Mouse (Mus musculus) adrenal gland, postnatal 25 days (tissue): ENCODE measurements around the gene Raph1. TPM values are rescaled to one million over a fixed set of nuclear protein-coding genes. Genes with fewer than 3 reads are reported as not detected.

Experiments used
- DNase-seq: peaks from one replicate; pipeline ENCODE4 v3.0.0; 2021; ENCODE audit warnings: mixed read lengths
- long read RNA-seq: library from polyadenylated mRNA; stranded (forward); transcript quantifications from one replicate; pipeline ENCODE4 v2.0.0, GENCODE M21; 2021
- total RNA-seq: library from RNA; stranded (reverse); gene quantifications from 2 replicates; pipeline ENCODE4 v1.2.3, GENCODE M21; 2021

Raph1 gene
- total RNA-seq = 89.9 and 119 TPM in 2 replicates
- long read RNA-seq, partial matches to known transcripts = 1 of 23 reads
- long read RNA-seq, other reads (novel, unspliced or antisense) = 22 of 23 reads

GRCm38 (mm10) chr1:60566631-60567311 is at the start of gene Raph1:
TSS of gene Raph1 (minus strand) at chr1:60567104.
- peak; percentile 90 for DNase-seq

- no peak for DNase-seq
Observed at GRCm38 (mm10) chr1:60615703-60616102, 48.8 kb upstream of the Raph1 start.

DNA sequence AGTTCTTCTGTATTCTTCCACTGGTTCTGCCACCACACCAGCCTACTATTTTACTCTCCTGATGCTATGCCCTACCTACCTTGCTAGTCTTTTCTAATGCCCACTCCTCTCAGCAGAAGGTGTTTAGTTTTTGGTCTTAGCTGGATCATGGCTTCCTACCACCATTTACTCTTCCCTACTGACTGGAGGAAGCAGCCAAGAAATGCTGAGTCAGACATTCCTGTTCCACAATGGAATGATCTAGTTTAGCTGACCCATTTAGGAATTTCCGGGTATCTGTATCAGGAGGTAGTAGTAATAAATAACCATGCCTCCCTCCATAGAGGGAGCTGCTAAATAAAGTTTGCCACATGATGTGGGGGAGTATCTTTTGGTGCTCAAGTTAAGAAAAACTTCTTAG is 48.0 kb upstream of the Raph1 start:
- no peak for DNase-seq

DNA sequence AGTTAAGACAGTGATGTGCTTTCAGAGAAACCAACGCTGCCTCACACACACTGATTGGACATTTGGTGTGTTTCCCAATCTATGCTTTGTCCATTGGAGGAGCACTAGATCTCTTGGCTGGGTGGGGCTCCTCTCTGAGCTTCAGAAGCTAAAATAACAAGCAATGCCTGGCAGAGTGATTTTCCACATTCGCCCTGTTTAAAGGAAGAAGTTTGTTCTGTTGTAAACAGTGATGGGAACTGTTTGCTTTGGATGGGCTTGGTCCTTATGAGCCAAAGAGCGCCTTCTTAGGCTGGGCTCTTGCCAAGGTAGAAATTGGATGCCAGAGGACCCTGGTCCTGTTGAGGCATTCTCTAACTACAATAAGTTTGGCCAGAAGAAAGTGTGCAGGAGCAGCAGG is 45.1 kb upstream of the Raph1 start:
- no peak for DNase-seq

- DNase-seq = no peak
Observed at GRCm38 (mm10) chr1:60610631-60611030, 43.7 kb upstream of the Raph1 start.

- DNase-seq = no peak
Observed at GRCm38 (mm10) chr1:60609011-60609775, 42.3 kb upstream of the Raph1 start.

DNA sequence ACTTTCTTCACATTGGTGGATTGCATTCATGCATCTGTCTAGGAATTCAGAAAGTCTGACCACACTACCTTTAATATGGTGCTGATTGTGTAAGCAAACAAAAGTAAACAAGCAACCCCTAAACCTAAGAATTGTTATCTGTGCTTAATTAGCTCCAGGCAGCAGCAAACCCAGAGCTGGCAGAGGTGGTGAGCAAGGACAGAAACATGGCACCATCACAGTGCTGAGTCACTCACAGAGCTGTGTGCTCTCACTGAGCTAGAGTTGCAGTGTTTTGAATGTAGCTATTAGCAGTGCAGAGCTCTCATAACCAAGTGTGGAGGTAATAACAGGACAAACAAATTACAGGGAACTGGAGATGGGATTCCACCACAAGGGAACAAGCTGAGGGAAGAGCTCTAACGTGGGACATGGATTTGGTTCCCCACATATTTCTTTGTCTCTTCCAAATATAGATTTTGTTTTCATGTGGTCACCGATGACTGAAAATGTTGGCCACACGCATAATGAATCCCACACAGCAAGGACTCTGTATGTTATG is 37.6 kb upstream of the Raph1 start:
- no peak for DNase-seq

DNA sequence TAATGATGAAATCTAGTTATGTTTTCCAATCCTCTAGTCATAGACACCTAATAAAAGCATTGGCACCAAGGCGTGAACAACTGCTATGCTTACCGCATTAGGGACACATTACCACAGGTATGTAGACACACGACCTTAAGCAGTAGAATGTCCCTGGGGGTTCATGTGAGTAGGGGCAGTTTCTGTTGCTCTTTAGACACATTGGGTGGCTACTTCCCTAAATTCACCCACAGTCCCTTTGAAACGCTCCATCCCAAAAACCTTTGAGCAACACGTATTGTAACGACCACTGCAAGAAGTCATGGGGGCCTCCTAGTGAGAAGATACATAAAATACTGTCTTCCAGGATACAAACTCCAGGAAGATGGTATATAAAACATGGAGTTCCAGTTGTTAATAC is 33.8 kb upstream of the Raph1 start:
- no peak for DNase-seq

DNA sequence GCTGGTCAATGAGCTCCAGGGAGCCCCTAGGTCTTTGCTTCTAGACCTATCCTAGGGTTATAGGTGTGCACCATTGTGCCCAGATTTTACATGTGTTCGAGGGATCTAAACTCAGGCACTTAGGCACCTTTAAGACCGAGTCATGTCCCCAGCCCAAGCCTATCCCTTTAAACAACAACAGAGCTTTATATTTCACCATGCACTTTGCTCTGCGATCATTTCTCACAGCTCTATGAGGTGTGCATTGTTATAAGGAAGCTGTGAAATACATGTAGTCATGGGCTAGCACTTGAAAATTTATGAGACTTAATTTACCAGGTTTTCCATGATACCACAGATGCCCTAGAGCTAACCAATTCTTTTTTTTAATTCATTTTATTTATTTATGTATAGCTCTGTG is 33.0 kb upstream of the Raph1 start:
- DNase-seq = no peak

DNA sequence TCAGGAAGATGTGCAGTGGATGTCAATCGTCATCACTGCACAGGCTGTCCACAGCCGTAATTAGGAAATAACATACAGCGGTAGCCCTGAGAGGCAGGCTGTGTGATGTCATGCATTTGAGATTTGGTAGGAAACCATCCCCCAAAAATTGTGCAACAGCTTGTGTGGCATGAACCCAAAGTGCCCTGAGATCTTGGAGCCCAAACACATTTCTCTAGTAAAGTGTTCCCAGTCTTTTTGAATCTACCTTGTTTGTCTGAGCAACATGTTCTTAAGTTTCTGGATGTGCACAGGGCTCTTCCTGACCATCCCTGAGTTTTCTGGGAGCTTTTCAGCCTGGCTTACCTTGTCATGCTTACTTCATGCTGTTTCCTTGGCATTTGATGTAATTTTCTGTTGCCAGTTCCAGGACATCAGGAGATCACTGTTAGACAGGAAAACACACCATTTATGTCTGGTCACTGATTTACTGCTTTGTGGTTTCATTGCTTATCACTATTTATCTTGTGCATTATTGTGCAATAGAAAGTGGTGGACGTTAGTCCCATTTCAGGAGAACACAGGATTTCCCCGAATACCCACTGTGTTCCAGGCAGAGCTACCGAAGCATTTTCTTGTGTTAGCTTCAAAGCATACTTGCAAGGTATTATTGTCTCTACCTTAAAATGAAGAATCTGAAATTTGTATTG is 32.3 kb upstream of the Raph1 start:
- peak; percentile 38 for DNase-seq

DNA sequence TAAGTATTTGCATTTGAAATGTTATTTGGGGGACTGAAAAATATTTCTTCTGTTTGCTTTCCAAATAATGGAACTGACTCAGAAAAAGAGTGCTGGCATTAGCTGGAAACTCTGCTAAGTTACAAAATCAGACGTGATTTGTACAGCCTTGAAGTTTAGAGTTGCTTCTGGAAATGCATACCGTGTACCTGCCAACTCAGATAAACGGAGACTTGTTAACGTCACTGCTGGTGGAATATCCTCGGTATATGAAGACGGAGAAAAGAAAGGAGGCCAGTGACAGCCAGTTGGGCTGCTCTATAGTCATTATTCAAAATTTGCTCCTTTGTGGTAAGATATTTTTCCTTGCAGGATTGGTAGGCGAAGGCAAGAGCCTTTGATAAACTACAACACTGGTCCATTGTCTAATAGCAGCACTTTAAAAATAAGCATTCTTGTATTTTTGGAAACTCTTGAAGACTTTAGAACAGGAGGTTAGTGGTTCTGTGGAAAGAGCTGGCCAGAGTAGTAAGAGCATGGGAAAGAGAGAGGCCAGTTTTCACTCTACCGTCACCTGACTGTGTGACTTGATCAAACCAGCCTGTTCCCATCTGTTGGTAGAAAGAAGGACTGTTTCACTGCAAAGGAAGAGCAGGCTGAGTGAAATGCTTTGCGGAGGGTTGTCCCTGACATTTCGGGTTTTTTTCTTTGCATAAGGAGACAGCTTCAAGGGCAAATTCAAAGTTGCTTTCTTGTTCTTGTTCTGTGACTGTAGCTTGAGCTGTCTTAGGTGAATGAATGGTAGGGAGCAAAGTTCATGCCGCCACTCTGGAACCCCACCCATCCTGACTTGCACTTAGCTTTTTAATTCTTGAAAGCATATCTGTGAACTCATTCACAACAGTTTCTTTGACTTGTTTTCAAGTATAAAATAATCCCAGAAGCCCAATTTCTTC is 29.7 kb upstream of the Raph1 start:
- DNase-seq = no peak

DNA sequence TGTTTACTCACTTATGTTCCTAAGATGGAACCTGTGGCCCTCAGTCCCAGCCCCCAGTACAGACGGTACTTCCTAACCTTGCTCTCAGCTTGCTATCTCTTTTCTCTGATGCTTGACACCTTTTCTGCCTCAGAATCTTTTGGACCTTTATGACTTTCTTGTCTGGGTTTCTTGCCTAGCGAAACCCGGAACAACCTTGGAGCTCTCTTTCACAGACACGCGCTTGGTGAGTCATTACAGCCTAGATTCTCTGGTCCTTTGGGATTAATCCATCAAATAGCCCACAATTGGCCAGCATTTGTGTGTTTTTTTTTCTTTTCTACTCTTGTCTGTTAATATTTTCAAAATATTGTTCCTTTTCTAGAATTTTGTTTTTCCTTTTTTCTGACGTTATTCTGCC is 26.2 kb upstream of the Raph1 start:
- DNase-seq = no peak

DNA sequence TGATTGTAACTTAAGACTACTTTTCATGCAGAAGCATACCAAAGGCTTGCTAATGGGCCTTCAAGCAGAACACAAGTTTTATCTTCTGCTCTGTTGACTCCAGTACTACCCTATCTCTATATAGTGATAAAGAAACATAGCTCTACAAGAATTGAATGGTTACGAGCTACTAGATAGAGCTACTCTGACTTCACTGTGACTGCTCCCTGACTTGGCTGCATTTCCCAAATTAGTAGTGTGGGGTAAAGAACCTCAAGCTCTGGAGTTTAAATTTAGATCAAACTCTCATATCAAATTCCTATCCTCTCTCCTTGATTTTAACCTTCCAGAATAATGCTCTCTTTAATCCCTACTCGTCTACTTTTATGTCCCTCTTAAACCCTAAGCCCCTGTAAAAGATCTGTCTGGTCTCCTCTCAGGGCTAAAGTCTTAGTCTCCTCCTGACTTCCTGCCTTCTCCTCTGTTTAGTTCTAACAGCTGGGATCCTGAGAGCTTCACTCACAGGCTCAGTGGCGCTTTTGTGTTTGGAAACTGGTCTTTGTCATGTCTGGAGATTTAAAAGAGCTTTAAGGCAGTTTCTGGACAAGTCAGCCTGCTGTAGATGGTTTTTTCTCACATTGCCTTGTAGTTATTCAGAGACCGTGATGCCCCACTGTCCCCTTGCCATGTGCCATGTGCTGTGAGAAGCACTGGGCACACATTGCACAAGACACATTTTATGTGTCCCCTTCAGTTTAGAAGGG is 22.2 kb upstream of the Raph1 start:
- no peak for DNase-seq

DNA sequence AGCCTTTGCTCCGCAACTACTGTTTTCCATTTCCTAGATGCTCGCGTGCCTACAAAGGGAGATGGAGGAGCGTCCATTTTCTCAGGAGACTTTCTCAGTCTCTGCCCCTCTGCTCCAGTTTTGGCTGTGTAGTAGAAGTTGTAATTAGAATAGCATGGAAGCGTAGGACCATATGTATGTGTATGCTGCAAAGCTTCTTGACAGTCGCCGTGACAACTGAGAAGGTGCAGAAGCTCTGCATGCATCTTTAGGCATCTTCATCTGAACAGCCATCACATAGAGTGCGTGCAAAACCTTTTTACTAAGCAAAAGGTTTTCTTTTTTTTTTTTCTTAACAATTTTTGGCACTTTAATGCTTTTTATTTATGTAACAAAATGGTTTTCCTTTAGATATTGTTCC is 14.1 kb upstream of the Raph1 start:
- no peak for DNase-seq

- no peak for DNase-seq
Observed at GRCm38 (mm10) chr1:60579886-60580285, 13.0 kb upstream of the Raph1 start.

GRCm38 (mm10) chr1:60572699-60573098 is 5.8 kb upstream of the Raph1 start:
- DNase-seq = peak; percentile 16

DNA sequence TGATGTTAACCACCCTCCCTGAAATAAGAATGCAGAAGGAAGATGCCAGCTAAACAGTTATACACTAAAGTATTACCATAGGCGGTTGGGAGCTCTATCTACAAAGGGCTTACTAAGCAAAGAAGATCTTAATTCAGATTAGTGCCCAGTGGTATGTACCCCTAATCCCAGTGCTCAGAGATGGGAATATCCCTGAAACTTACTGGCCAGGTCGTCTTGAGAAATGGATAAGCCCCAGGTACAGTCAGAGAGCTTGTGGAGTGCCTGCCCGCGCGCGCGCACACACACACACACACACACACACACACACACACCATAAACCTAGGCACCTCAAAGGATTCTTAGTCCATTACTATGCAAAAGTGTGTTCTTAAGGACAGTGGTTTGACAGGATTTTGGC is 2.8 kb upstream of the Raph1 start:
- DNase-seq = no peak

DNA sequence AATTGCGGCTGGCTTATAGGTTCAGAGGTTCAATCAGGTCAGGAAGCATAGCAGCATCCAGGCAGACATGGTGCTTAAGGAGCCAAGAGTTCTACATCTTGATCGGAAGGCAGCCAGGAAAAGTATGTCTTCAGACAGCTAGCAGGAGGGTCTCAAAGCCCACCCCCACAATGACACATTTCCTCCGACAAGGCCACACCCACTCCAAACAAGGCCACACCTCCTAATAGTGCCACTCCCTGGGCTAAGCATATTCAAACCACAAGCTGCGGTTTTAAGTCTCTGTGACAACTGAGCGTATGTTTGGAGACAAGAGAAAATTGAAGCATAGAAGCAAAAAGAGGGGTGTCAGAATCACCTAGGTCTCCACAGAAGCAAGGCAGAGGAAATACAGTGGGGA is 2.3 kb upstream of the Raph1 start:
- no peak for DNase-seq

GRCm38 (mm10) chr1:60567321-60567720 is 417 bp upstream of the Raph1 start:
- no peak for DNase-seq

GRCm38 (mm10) chr1:60565931-60566630 is 823 bp downstream of the Raph1 start:
- no peak for DNase-seq
